Mouse (Mus musculus) spleen, embryonic (tissue): ENCODE measurements around the gene Idh2.

Experiments
- CTCF ChIA-PET: fragments of 350-600 bp; sonication (Branson Sonifier 250); formaldehyde crosslinking; loops from one replicate; lab custom pipeline; 2022; lab: Charles Lee

The Idh2 gene

DNA sequence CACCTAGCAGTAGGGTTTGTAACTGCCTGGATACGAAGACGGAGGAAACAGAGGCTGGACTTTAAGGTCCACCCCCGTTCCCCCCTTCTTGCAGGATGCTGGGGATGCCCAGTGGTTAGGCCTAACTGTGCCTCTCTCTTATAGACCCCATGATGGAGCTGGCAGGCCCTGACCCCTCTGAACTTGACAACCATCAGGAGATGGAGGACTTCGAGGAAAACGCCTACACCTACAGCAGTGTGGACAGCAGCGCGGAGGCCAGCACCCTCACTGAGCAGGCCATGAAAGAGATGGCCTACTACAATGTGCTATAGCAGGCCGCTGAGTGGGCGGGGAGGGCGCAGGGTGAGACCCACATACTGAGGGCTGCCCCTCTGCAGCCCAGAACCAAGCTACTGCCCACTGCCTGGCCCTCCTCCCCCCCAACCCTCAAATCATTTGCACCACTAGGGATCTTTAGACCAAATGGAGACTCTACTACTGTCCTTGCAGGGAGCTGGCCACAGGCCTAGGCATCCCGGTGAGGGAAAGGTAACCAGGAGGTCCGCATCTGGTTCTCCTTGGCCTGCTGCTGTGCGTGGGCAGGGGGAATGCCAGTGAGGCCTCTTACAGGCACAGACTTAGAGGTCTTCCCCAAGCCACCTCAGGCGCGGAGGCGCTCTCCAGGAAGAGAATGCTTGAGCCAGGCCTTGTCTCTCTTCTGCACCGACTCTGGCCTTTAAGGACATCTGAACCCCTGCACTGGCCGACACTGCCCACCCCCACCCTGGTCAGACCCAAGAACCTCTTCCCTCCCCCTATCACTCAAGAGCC is 24.8 kb downstream of the Idh2 start:
- CTCF ChIA-PET, result interaction anchor here (0.6 kb wide), 1 partner anchor 80 kb away, joined by 3 read pairs; no protein-coding TSS in a partner anchor

DNA sequence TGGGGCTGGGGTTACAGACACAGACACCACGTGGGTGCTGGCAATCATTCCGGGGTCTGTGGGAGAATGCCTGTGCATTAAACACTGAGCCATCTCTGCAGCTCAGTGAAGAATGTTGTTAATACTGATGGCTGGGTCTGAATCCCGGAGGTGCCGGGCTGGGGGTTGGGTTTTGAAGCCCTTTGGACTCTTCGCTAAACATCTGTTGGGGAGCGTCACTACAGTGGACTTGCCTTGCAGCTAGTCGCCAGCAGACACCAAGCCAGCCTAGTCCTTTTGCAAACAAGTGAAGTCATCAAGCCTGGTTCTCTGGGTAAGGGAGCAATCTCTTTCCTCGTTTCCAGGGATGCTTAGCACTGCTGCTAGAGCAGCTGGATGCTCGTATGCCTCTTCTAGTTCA is 27.0 kb downstream of the Idh2 start:
- CTCF ChIA-PET, result no interaction called here

- CTCF ChIA-PET, result no interaction called here
Observed at GRCm38 (mm10) chr7:80085970-80086715, 29.0 kb downstream of the Idh2 start.

GRCm38 (mm10) chr7:80084484-80084931 is 30.7 kb downstream of the Idh2 start:
- CTCF ChIA-PET, result interaction anchor here (0.5 to 1.3 kb wide), 4 partner anchors 57 to 73 kb away, joined by 4 to 11 read pairs (median 4); partner anchors contain the start of gene Zfp710

GRCm38 (mm10) chr7:80081586-80082554 is 33.3 kb downstream of the Idh2 start:
- CTCF ChIA-PET, result interaction anchor here (0.5 kb wide), 1 partner anchor 32 kb away, joined by 3 read pairs; no protein-coding TSS in a partner anchor

GRCm38 (mm10) chr7:80078792-80079301 is 36.3 kb downstream of the Idh2 start:
- CTCF ChIA-PET, result interaction anchor here (0.6 kb wide), 1 partner anchor 19 kb away, joined by 4 read pairs; no protein-coding TSS in a partner anchor

GRCm38 (mm10) chr7:80077801-80078200 is 37.4 kb downstream of the Idh2 start:
- CTCF ChIA-PET, result interaction anchor here (0.6 to 0.9 kb wide), 2 partner anchors 18 to 48 kb away, joined by 4 to 6 read pairs; no protein-coding TSS in a partner anchor

GRCm38 (mm10) chr7:80076961-80077716 is 38.1 kb downstream of the Idh2 start:
- CTCF ChIA-PET, result interaction anchor here (0.7 to 0.9 kb wide), 2 partner anchors 47 to 138 kb away, joined by 3 to 6 read pairs; no protein-coding TSS in a partner anchor

DNA sequence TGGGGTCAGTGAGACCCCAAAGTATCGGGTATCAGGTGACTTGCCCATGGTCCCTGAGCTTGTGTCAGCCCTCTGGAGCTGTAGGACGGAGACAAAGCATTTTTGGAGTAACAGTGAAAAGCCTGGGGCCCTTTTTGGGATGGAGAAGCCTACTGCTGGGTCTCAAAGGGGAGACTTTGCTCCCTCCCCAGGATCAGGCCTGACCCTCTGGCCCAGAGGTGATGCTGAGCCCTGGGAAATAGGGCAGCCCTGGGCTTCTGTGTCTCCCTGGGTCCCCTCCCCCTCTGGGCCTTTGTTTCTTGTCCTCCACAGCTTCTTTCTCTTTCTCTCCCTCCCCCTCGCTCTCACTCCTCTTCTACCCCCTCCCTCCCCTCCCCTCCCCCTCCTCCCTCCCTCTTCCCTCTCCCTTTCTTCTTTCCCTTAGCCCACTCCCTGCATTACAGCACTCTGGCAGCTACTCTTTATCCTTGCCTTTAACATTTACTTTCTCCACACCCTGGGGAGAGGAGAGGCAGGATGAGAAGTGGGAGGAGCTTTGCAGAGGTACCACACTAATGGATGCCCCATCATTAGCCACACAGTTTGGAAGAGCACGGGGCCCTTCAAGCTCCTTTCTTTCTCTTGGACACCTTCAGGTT is 39.1 kb downstream of the Idh2 start:
- CTCF ChIA-PET, result interaction anchor here (0.7 kb wide), 1 partner anchor 56 kb away, joined by 5 read pairs; no protein-coding TSS in a partner anchor

- CTCF ChIA-PET, result interaction anchor here (0.6 to 1.1 kb wide), 2 partner anchors 25 to 43 kb away, joined by 3 to 9 read pairs; no protein-coding TSS in a partner anchor
Observed at GRCm38 (mm10) chr7:80074921-80075441, 40.2 kb downstream of the Idh2 start.

DNA sequence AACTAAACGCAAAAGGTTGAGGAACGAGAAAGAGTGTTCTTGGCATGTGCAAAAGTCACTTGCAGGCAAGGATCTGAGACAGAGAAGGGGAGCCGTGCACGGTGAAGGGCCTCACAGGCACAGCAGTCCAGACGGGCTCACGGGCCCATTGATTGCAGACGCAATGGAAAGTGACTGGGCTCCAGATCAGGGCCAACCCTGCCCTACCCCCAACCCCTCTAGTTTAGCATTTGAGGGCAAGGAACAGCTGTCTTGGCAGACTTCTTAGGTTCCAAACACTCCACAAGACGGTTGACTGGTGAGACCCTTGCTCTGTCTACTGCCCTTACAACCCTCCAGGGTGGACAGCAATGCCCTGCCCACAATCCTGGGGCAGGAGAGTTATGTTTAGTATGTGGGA is 41.7 kb downstream of the Idh2 start:
- CTCF ChIA-PET, result interaction anchor here (0.6 to 0.7 kb wide), 3 partner anchors 32 to 82 kb away, joined by 3 to 5 read pairs (median 3); no protein-coding TSS in a partner anchor

DNA sequence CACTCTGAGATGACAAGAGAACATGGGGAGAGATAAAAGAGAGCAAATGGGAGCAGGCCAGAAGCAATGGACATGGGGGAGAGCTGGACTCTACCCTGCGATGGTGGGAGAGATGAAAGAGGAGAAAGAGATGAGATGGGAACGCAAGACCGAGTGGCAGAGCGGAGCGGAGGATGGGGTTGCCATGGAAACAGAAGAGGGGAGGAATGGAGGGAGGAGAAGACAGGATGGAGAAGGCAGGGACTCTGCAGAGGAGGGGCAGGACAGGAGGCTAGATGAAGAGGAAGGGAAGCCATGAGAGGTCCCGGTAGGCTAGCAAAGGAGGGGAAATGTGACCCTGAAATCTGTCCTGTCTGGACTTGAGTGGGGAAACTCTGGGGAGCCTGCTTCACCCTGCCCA is 42.9 kb downstream of the Idh2 start:
- CTCF ChIA-PET, result no interaction called here

GRCm38 (mm10) chr7:80071209-80071608 is 44.0 kb downstream of the Idh2 start:
- CTCF ChIA-PET, result no interaction called here

GRCm38 (mm10) chr7:80069615-80070327 is 45.4 kb downstream of the Idh2 start:
- CTCF ChIA-PET, result interaction anchor here (0.6 to 0.8 kb wide), 2 partner anchors 36 to 80 kb away, joined by 4 to 6 read pairs; no protein-coding TSS in a partner anchor

- CTCF ChIA-PET, result no interaction called here
Observed at GRCm38 (mm10) chr7:80068341-80068740, 46.9 kb downstream of the Idh2 start.

- CTCF ChIA-PET, result interaction anchor here (0.5 kb wide), 1 partner anchor 35 kb away, joined by 4 read pairs; no protein-coding TSS in a partner anchor
Observed at GRCm38 (mm10) chr7:80066675-80067455, 48.3 kb downstream of the Idh2 start.

GRCm38 (mm10) chr7:80065250-80065649 is 49.9 kb downstream of the Idh2 start:
- CTCF ChIA-PET, result no interaction called here
